Mouse (Mus musculus) myocyte (in vitro differentiated cells): ENCODE data around the gene Arid5b. TPM values are rescaled to one million over a fixed set of nuclear protein-coding genes. Genes with fewer than 3 reads are reported as not detected.

Experiments used
- H3K27me3 ChIP-seq: one replicate; pipeline ENCODE4 v1.6.1; 2011; ENCODE audit not compliant: control insufficient read depth, insufficient read depth, insufficient read length
- H3K36me3 ChIP-seq: one replicate; pipeline ENCODE4 v1.6.1; 2011; ENCODE audit not compliant: control insufficient read depth, insufficient read depth
- H3K4me2 ChIP-seq: one replicate; pipeline ENCODE4 v1.6.1; 2011; ENCODE audit warnings: low read depth, control low read depth
- H3K4me3 ChIP-seq: one replicate; pipeline ENCODE4 v1.5.1; 2011; ENCODE audit warnings: mild to moderate bottlenecking, control low read depth, moderate library complexity
- H3K79me2 ChIP-seq: one replicate; pipeline ENCODE4 v1.6.1; 2011; ENCODE audit not compliant: control insufficient read depth, insufficient read depth
- H3ac ChIP-seq: one replicate; pipeline ENCODE4 v1.6.1; 2011; ENCODE audit not compliant: control insufficient read depth, insufficient read length
- CEBPB ChIP-seq: IDR thresholded peaks from 2 replicates; pipeline ENCODE4 v1.6.1; 2011; ENCODE audit warnings: mild to moderate bottlenecking, moderate library complexity; ENCODE audit not compliant: poor library complexity, insufficient read depth, severe bottlenecking
- E2F4 ChIP-seq: IDR thresholded peaks from one replicate; pipeline ENCODE4 v1.6.1; 2011; ENCODE audit warnings: mild to moderate bottlenecking, control low read depth, moderate library complexity; ENCODE audit not compliant: insufficient read depth
- MAX ChIP-seq: IDR thresholded peaks from one replicate; pipeline ENCODE4 v1.6.1; 2011; ENCODE audit warnings: low read depth, mild to moderate bottlenecking, control low read depth
- MYOD1 ChIP-seq, 3 experiments: IDR thresholded peaks; one replicate each; pipeline ENCODE4 v1.6.1; 2011; ENCODE audit warnings: control low read depth in 2 of 3, low read depth in 2 of 3, mild to moderate bottlenecking in 2 of 3, moderate library complexity in 1 of 3; ENCODE audit not compliant: insufficient read length in 2 of 3, control insufficient read depth in 1 of 3
- MYOG ChIP-seq, 3 experiments: IDR thresholded peaks; one replicate each; pipeline ENCODE4 v1.6.1; 2011; ENCODE audit warnings: control low read depth in 2 of 3, low read depth in 2 of 3, mild to moderate bottlenecking in 2 of 3; ENCODE audit not compliant: insufficient read length in 2 of 3, control insufficient read depth in 1 of 3, insufficient read depth in 1 of 3
- POLR2A ChIP-seq: IDR thresholded peaks from one replicate; pipeline ENCODE4 v1.6.1; 2011; ENCODE audit warnings: low read depth, mild to moderate bottlenecking, control low read depth, moderate library complexity; ENCODE audit not compliant: insufficient read length
- POLR2AphosphoS2 ChIP-seq: IDR thresholded peaks from one replicate; pipeline ENCODE4 v1.6.1; 2011; ENCODE audit warnings: low read depth, control low read depth; ENCODE audit not compliant: insufficient read length
- REST ChIP-seq: IDR thresholded peaks from one replicate; pipeline ENCODE4 v1.6.1; 2011; ENCODE audit warnings: mild to moderate bottlenecking, control low read depth, moderate library complexity; ENCODE audit not compliant: insufficient read depth, insufficient read length
- SRF ChIP-seq: IDR thresholded peaks from one replicate; pipeline ENCODE4 v1.6.1; 2011; ENCODE audit warnings: low read depth; ENCODE audit not compliant: control insufficient read depth, insufficient read length
- TCF12 ChIP-seq: IDR thresholded peaks from one replicate; pipeline ENCODE4 v1.6.1; 2011; ENCODE audit warnings: mild to moderate bottlenecking, control low read depth; ENCODE audit not compliant: poor library complexity, insufficient read depth, severe bottlenecking
- TCF3 ChIP-seq: IDR thresholded peaks from one replicate; pipeline ENCODE4 v1.6.1; 2011; ENCODE audit warnings: low read depth, control low read depth; ENCODE audit not compliant: insufficient read length
- USF1 ChIP-seq: IDR thresholded peaks from one replicate; pipeline ENCODE4 v1.6.1; 2011; ENCODE audit warnings: low read depth, mild to moderate bottlenecking, control low read depth, moderate library complexity
- polyA plus RNA-seq: library from polyadenylated mRNA; unstranded; fragments of >200 nt; fragmentation: generic; extraction: Trizol; gene quantifications from one replicate; pipeline ENCODE4 v1.2.1, GENCODE M21; 2012; ENCODE audit warnings: missing spikeins

The Arid5b gene
- polyA plus RNA-seq, 1 experiment: 7.7 TPM

DNA sequence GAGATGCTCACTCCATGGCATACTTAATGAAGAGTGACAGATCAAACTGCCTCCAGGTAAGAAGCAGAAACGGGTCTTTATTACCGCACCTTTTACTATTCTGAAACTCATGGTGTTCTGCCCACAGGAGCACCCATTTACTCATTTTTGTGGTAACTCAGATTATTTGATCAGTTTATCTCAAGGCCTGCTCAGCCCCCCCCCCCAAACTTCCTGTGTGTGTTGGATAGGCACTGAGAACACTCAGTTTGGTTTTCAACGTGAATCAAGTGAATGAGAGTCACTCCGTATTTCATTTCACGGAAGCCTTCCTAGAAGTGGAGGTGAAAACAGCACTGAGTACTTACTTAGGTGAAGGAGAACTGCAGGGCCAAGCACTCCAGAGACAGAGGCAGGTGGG, 224.4 kb downstream of the Arid5b start:
- Histone ChIP-seq H3K79me2 (no peaks in the 10 kb centered on the region), H3K36me3 (no peaks in the 10 kb centered on the region), H3K4me3 (no peak overlapping the region), H3K27me3 (no peaks in the 10 kb centered on the region), H3ac (no peak overlapping the region), H3K4me2 (no peak overlapping the region)
- no peak for TF ChIP-seq POLR2AphosphoS2
- TF ChIP-seq MYOG (IDR thresholded peaks at IDR 0.05; ENCODE audit: control insufficient read depth in 1 of 3, insufficient read depth in 1 of 3, insufficient read length in 2 of 3, low read depth in 2 of 3): no peak
- TF ChIP-seq USF1: no peak
- TF ChIP-seq POLR2A: no peak
- TF ChIP-seq SRF: no peak
- TF ChIP-seq MAX: no peak

DNA sequence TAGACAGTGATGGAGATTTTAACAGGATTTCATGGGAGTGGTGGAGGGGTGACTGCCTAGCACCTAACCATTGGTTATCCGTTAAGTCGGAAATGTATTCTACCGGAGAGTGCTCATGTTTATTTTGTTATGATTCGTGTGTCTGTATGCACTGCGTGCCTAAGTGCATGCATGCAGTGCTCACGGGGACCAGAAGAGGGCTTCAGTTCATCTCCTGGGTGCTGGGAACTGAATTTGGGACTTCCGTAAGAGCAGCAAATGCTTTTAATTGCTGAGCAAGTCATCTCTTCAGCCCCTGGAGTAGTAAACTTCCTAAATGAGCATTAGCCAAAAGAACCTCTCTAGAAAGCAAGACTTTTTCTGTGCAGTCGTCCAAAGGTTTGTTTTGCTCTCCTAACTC, 226.2 kb downstream of the Arid5b start:
- TF ChIP-seq E2F4 (no peak), USF1 (no peak), POLR2A (no peak), MYOD1 (IDR thresholded peaks at IDR 0.05; ENCODE audit: control insufficient read depth in 1 of 3, insufficient read length in 2 of 3, low read depth in 2 of 3) (no peak), POLR2AphosphoS2 (no peak), SRF (no peak), MAX (no peak), TCF3 (no peak), MYOG (IDR thresholded peaks at IDR 0.05; ENCODE audit: control insufficient read depth in 1 of 3, insufficient read depth in 1 of 3, insufficient read length in 2 of 3, low read depth in 2 of 3) (no peak), TCF12 (no peak), CEBPB (no peak), REST (no peak)
- H3K27me3 ChIP-seq: no peaks in the 10 kb centered on the region
- no peaks in the 10 kb centered on the region for H3K36me3 ChIP-seq
- no peak overlapping the region for H3K4me3 ChIP-seq
- no peak overlapping the region for H3ac ChIP-seq
- H3K79me2 ChIP-seq: no peaks in the 10 kb centered on the region
- no peak overlapping the region for H3K4me2 ChIP-seq

DNA sequence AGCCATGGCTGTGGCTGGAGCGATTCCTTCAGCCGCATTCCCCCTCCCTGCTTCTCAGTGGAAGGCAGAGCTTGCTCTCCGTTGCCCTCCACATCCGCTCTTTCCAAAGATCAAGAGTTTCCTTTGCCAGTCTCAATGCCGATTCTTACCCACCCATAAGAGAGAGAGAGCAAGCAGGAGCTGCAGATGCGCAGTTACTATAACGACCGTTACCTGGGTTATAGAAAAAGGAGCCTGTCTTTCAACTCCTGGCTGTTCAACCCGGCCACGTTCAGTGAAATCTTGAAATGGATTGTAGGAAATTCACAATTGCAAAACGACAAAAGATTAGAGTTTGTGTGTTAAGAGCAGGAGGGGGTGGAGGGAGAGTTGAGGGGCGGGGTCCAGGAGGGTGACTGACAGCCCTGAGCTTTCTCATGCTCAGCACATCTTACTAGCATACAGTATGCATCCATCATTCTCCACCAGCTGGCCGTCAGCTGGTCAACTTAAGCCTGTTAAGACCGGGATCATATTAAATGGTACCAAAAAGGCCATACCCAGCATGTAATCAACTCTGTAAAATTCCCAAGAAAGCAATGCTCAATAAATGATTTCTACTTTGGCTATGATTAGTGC, 227.1 kb downstream of the Arid5b start:
- Histone ChIP-seq H3K79me2 (no peaks in the 10 kb centered on the region), H3K27me3 (no peaks in the 10 kb centered on the region), H3K4me2 (no peak overlapping the region), H3K4me3 (no peak overlapping the region), H3ac (no peak overlapping the region), H3K36me3 (no peaks in the 10 kb centered on the region)
- TF ChIP-seq MAX (no peak), CEBPB (no peak), E2F4 (no peak), USF1 (no peak), TCF12 (no peak), SRF (no peak), MYOG (IDR thresholded peaks at IDR 0.05; ENCODE audit: control insufficient read depth in 1 of 3, insufficient read depth in 1 of 3, insufficient read length in 2 of 3, low read depth in 2 of 3) (no peak), REST (no peak), MYOD1 (IDR thresholded peaks at IDR 0.05; ENCODE audit: control insufficient read depth in 1 of 3, insufficient read length in 2 of 3, low read depth in 2 of 3) (no peak), POLR2A (no peak), TCF3 (no peak), POLR2AphosphoS2 (no peak)

DNA sequence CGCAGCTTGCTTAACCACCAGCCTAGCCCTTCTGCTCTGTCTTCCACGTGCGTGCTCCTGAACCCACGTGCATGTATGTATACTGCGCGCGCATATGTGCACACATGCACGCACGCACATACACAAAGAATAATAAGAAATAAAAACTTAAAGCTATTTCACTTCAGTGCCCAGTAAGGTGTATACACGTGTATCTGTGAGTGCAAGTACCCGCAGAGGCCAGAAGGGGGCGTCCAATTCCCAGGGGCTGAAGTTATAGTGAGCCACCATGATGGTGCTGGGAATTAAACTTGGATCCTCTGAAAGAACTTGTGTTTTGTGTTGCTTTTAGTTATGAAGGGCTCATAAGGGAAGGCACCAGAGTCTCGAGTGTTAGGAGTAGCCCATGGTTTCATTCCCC, 227.7 kb downstream of the Arid5b start:
- no peaks in the 10 kb centered on the region for H3K79me2 ChIP-seq
- H3ac ChIP-seq: no peak overlapping the region
- no peaks in the 10 kb centered on the region for H3K27me3 ChIP-seq
- H3K4me3 ChIP-seq: no peak overlapping the region
- H3K4me2 ChIP-seq: no peak overlapping the region
- TF ChIP-seq TCF3: no peak
- no peak for TF ChIP-seq E2F4
- TF ChIP-seq MYOD1 (IDR thresholded peaks at IDR 0.05; ENCODE audit: control insufficient read depth in 1 of 3, insufficient read length in 2 of 3, low read depth in 2 of 3): no peak
- no peak for TF ChIP-seq POLR2A
- TF ChIP-seq REST: no peak
- TF ChIP-seq MYOG (IDR thresholded peaks at IDR 0.05; ENCODE audit: control insufficient read depth in 1 of 3, insufficient read depth in 1 of 3, insufficient read length in 2 of 3, low read depth in 2 of 3): no peak
- TF ChIP-seq POLR2AphosphoS2: no peak
- TF ChIP-seq MAX: no peak
- TF ChIP-seq USF1: no peak
- no peak for TF ChIP-seq CEBPB
- no peak for TF ChIP-seq SRF
- TF ChIP-seq TCF12: no peak
- no peaks in the 10 kb centered on the region for H3K36me3 ChIP-seq
